Mouse (Mus musculus): ENCODE data around the gene Treh.
"Not testable (repeated sequence)": the region's sequence is repeated elsewhere in the genome, so short reads cannot be mapped to it uniquely, and the experiment has no call there.

Gene Treh
- long read RNA-seq, experiment 1 = 0 reads
- long read RNA-seq, experiment 2 = 0 reads

DNA sequence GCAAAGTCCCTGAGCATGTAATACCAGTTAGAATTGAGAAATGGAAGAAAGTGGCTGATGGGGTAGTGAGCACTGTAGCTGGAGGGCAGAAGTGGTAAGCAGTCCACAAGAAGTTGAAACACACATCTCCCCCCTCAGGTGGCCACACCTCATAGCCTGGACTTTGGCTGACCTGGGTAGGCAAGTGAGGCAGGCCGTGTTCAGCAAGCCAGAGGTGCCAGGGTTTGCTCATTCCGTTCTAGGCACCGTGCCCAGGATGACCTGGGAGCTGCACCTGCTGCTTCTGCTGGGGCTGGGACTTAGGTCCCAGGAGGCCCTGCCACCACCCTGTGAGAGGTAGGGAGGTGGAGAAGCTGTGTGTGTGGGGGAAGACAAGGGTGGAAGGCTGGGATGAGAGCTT, at the start of gene Treh:
Gene Treh, plus strand, starts transcription at position 229 of the 400 bp plus-strand sequence.
- intact Hi-C loops (cut with DNase I) = no loop called here

GRCm38 (mm10) chr9:44624390-44624789, 48.6 kb upstream of the Treh start:
- intact Hi-C loops (cut with DNase I) = no loop called here

DNA sequence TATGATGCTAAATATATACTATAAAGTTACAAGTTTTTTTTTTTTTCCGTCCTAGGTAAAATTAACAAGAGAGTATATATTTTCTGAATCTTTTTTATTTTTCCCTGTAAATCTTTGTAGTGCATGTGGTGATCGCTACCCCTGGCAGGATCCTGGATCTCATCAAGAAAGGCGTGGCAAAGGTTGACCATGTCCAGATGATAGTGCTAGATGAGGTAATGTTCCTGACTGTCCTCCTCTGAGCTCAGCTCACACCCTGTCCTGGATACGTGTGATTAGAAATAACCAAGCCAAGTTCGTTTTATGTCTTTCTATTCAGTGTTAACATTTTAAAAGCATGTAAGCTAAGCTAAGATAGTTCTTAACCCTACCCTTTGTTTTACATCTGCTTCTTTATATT, 46.8 kb upstream of the Treh start:
- intact Hi-C loops (cut with DNase I) = no loop called here

DNA sequence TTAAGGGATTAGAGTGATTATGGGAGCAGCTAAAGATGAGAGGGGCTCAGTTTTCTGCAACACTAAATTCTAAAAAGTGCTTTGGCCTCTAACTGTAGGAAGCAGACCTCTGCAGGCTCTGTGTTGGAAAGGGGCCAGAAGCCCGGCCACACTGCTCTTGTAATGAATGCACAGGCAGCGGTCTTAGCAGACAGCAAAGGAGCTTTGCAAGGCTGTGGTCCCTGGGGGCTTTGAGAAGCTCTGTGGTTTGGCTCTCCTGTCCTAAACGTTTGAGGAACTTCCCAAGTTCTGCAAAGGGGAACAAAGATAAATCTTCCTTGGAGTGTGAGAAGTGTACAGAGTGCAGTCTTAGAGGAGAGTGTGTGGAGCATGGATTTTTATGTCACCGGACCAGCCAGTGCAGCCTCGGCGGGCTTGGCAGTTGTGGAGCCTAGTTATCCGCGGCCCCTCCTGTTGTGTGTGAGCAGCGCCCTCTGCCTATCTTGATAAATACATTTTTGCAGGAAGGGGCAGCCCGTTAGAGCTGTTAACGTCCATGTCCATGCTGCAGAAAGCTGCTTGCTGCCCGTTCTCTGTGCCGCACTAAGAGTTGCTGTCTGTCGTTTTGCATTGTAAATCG, 35.4 kb upstream of the Treh start:
- intact Hi-C loops (cut with DNase I) = no loop called here

- intact Hi-C loops (cut with DNase I) = not testable (repeated sequence)
These were observed 34.3 kb upstream of the Treh start for GRCm38 (mm10) chr9:44638726-44639125.

DNA sequence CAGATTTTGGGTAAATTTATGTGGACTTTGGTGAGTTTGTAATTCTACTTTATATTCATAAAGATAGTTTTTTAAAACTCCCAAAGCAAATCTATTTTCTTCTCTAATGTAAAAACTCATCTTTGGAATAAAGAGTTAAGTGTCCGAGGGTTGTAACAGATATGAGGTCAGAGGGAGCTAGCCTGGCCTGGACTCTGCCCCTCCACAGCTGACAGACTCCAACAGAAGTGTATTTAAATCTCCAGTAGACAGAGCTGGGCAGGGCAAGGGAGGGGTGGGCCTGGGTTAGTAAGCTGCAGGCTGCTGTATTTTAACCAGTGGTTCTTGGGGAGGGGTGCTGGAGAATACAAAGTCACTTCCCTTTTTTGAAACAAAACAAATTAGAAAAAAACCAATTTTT, 33.0 kb upstream of the Treh start:
- intact Hi-C loops (cut with DNase I) = not testable (repeated sequence)

GRCm38 (mm10) chr9:44640646-44641357, 32.2 kb upstream of the Treh start:
- intact Hi-C loops (cut with DNase I) = no loop called here

GRCm38 (mm10) chr9:44641616-44642015, 31.4 kb upstream of the Treh start:
- intact Hi-C loops (cut with DNase I) = no loop called here

DNA sequence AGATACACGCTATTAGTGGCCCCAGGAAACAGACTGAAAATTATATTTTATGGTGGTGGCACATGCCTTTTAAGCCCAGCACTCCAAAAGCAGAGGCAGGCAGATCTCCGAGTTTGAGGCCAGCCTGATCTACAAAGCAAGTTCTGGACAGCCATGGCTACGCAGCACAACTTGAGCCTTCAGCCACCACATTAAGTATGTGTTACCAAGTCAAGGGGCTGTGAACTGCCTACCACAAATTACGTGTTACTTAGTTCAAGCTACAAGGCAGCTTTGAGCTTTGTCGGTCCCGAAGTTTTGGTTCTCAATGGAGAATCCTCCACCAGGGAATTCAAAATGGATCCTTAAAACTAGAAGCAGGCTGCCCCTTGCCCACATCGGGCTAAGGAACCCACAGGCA, 29.9 kb upstream of the Treh start:
- intact Hi-C loops (cut with DNase I) = no loop called here

- intact Hi-C loops (cut with DNase I) = no loop called here
These were observed 28.8 kb upstream of the Treh start for GRCm38 (mm10) chr9:44644186-44644585.

GRCm38 (mm10) chr9:44645481-44645880, 27.6 kb upstream of the Treh start:
- intact Hi-C loops (cut with DNase I) = loop anchor here (5.0 kb wide), 1 partner anchor 128 kb away; no protein-coding TSS in a partner anchor

DNA sequence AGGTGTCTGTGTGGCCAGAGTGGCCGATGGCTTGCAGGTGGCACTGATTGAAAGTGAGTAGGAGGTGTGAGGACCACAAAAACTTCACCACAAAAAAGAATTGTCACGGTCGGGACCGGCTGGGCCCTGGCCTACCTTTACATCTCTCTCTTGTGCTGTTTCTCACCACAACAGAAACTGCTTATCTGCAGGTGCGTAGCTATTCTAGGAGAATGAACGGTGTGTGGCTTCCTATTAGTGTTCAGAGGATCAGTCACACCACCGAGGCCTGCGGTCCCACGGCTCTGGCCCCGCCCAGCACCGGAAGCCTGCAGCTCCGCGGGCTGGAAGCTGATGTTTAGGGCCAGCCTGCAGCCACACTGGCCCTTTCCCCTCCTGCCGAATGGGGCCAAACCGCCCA, 27.1 kb upstream of the Treh start:
- intact Hi-C loops (cut with DNase I) = loop anchor here (5.0 kb wide), 1 partner anchor 129 kb away; no protein-coding TSS in a partner anchor

GRCm38 (mm10) chr9:44646366-44646765, 26.7 kb upstream of the Treh start:
- intact Hi-C loops (cut with DNase I) = loop anchor here (5.0 kb wide), 1 partner anchor 129 kb away; no protein-coding TSS in a partner anchor

GRCm38 (mm10) chr9:44647026-44647425, 26.0 kb upstream of the Treh start:
- intact Hi-C loops (cut with DNase I) = loop anchor here (5.0 kb wide), 1 partner anchor 130 kb away; no protein-coding TSS in a partner anchor

DNA sequence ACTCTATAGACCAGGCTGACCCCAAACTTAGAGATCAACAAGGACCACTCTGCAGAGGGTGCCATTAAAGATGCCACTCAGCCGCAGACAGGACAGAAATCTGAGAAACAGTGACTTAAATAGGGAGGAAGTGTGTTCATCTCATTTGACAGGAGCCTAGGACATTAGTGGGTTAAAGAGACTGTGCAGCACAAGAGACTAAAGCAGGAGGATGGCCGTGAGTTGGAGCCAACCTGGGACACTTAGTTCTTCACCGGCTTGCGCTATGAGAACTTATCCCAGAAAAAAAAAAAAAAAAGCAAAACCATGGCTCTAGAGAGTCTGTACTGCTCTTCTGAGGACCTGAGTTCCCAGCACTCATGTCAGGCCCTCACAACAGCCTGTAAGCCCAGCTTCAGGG, 25.4 kb upstream of the Treh start:
- intact Hi-C loops (cut with DNase I) = loop anchor here (5.0 kb wide), 1 partner anchor 130 kb away; no protein-coding TSS in a partner anchor

DNA sequence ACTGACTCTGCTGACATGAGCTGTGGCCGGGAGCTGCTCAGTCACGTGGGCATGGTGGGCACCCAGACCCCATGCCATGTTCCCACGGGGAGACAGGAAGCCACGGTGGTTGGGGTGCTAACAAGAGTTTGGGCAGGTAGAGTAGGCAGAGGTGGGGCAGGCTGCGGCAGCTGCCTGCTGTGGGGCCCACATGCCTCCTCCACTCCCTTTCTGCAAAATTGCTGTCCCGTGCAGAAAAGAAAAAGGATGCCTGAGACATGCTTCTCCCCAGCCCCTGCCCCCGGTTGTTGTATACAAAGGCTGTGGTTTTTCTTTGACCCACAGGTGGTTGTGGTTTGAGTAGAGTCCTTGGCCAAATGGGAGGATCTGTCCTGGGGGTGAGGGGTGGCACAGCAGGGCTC, 24.2 kb upstream of the Treh start:
- intact Hi-C loops (cut with DNase I) = loop anchor here (5.0 kb wide), 1 partner anchor 132 kb away; no protein-coding TSS in a partner anchor

DNA sequence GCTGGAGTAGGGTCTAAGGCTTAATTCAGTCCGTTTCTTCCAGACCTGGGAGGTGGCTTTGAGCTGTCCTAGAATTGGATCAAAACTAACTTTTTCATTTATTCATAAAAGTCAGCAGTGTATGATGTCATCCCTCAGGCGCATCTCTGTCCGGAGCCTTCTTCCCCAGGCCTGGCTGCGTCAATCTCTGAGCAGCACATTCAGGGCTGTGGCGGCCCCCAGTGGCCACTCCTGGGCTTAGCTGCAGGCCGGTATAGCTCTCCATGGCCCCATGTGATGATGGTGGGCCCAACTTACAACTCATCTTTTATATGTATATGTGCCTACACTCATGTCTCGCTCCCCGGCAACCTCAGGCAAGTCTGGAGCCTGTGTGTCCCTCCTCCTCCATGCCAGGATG, 21.0 kb upstream of the Treh start:
- intact Hi-C loops (cut with DNase I) = loop anchor here (1.0 kb wide), 1 partner anchor 198 kb away; the partner anchor contains the start of gene Upk2

DNA sequence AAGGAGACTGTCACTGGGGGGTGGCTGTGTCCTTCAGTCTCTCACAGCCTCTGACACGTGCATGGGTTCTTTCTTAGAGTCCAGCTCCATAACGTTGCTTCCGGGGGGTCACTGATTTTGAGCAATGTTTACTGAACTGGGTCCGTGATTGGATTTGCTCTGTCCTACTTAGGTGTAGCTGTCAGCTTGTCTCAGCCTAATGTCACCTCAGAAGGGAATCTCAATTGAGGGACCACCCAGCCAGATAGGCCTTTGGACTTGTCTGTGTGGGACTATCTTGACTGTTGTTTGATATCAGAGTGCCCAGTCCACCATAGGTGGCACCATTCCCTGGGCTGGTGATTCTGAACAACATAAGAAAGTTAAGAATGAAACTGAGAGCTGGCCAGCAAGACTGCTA, 19.1 kb upstream of the Treh start:
- intact Hi-C loops (cut with DNase I) = loop anchor here (2.0 kb wide), 1 partner anchor 31 kb away; no protein-coding TSS in a partner anchor

DNA sequence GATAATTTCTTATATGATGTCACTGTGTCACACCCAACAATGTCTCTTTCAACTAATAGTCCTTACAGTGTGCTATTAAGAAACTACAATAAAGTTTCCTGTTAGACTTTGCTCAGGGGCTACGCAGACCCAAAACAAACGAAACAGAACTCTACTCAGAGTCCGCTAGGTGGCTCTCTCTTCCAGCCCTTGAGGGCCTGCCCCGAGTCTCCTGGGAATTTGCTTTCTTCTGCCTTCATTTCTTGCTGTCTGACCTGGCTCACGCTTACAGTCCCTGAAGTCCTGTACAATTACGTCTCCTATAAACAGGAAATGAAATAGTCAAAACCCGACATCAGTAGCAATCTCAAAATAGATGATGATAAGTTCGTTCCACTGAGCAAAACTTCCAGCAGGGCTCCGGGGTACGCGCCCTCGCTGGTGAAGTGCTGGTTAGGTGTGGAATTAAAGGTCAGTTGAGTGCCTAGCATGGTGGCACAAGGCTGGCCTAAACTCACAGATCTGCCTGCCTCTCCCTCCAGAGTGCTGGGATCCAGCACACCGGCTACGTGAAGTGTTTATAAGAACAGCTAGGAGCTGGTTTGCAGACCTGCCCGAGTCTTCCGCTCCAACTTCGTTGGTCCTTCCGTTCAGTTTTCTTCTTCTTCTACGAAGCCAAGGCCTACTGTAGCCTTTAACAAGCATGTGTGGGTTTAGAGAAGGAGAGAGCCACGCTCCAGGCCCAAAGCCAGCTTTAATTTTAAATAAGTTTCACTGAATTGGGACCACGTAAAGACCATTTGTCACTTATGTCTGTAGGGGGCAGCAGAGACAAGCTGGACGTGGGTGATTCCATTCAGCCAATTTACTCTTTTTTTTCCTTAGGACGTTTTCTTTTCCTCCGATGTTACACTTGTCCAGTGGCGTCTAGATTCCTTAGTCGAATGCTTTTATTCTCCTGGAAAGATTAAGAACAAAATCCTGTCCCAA, 17.7 kb upstream of the Treh start:
- intact Hi-C loops (cut with DNase I) = loop anchor here (2.0 to 5.0 kb wide), 2 partner anchors 29 to 82 kb away; partner anchors contain the start of gene Phldb1

GRCm38 (mm10) chr9:44663706-44664105, 9.3 kb upstream of the Treh start:
- intact Hi-C loops (cut with DNase I) = no loop called here

- intact Hi-C loops (cut with DNase I) = no loop called here
These were observed 1.6 kb upstream of the Treh start for GRCm38 (mm10) chr9:44671416-44671815.
